Mouse (Mus musculus) large intestine, adult 2 months (tissue): ENCODE data around the gene Aip. TPM values are rescaled to one million over a fixed set of nuclear protein-coding genes. Genes with fewer than 3 reads are reported as not detected.

Experiments used
- DNase-seq: peaks from one replicate; pipeline ENCODE4 v3.0.0-alpha.2; 2012; ENCODE audit warnings: low read depth, low spot score
- WGBS: fragments of 180-500 bp; shearing (Covaris S2); methylation state at CpG from one replicate; pipeline ENCODE4 v1.1.7; 2018; 5-methylcytosine and 5-hydroxymethylcytosine counted together
- polyA plus RNA-seq: library from polyadenylated mRNA; depleted of rRNA; stranded (reverse); fragments of >200 nt; gene quantifications from 2 replicates; pipeline ENCODE4 v1.2.3, GENCODE M21; 2012

The Aip gene
- polyA plus RNA-seq, 1 experiment = 62.8 TPM

DNA sequence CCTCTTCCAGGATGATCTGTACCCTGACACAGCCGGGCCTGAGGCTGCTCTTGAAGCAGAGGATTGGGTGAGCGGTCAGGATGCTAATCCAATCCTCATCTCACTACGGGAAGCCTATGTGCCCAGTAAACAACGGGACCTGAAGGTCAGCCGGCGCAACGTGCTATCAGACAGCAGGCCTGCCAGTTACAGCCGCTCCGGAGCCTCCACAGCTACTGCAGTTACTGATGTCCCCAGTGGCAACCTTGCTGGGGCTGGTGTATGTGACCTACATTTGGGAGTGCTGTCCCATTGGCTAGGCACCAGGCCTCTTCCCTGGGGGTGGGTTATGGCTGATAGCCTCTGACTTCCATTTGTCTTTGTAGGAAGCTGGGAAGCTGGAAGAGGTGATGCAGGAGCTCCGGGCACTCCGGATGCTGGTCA, 27.6 kb upstream of the Aip start, which contains the start of gene Ptprcap:
TSS of gene Ptprcap (plus strand) at position 373 of the 423 bp plus-strand sequence.
- 75% methylated on average over 11 of the region's 11 CpGs for WGBS
- no peak for DNase-seq

DNA sequence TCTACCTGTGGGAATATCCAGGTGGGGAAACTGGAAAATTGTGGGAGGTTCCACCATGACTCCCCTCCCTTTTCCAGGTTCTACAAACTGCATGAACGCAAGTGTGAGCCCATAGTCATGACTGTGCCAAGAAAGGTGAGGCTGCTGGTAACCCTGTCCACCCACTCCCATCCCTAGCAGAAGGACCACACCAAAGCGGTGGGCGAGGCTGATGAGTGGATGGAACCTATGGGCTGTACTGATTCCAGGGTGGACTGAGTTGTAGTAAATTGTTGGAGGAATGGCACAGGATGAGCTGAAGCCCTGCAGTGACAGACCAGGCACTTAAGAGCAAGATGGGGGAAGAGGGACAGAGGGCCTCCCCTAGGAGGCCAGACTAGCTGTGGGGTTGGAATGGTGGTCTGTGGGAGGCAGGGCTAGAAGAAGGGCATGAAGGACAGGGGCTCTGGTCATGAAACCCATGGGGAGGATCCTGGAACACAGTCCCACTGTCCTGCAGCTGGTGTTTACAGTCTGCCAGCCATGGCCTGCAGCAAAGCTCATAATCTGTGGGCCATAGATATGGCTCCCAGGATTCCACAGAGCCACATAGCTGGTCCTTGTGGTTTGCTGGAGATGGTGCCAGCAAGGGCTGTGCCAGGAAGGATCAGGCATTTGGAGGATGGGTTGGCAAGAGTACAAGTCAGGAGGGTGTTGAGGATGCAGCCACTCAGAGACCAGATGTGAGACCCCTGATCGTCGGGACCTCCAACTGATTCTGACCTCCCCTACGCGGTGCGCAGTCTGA, 27.0 kb upstream of the Aip start:
- 90% methylated on average over 8 of the region's 8 CpGs for WGBS

DNA sequence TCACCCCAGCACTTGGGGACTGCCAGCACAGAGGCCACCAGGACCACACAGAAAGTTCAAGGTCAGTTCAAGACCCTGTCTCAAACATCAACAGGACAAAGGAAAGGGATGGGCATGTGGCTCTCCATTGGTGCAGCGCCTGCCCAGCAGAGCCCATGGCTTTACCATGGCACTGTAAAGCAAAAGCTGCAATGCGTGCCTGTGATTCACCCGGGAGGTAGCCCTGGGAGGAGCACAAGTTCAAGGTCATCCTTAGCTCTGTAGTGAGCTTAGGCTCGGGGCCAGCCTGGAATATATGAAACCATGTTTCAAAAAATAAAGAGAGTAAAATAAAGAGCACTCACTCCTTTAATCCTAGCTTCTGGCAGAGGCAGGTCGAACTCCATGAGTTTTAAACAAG, 26.2 kb upstream of the Aip start:
- WGBS = 79% methylated on average over 5 of the region's 5 CpGs
- DNase-seq = no peak

More for the DNA sequence above, 27.0 kb upstream of the Aip start:
- DNase-seq = no peak

DNA sequence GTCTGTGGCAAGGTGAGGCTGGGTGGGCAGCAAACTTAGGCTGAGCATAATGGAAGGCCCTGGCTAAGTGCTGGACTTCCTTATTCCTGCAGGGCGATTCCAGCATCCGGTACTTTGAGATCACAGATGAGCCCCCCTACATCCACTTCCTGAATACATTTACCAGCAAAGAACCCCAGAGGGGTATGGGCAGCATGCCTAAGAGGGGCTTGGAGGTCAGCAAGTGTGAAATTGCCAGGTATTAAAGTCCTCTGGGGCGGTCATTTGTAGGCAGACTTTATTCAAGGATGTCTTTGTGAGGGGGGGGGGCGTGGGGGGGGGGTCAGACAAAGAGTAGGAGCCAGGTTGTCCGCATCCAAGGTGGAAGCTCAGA, 25.8 kb upstream of the Aip start:
- 72% methylated on average over 5 of the region's 5 CpGs for WGBS
- DNase-seq = no peak

DNA sequence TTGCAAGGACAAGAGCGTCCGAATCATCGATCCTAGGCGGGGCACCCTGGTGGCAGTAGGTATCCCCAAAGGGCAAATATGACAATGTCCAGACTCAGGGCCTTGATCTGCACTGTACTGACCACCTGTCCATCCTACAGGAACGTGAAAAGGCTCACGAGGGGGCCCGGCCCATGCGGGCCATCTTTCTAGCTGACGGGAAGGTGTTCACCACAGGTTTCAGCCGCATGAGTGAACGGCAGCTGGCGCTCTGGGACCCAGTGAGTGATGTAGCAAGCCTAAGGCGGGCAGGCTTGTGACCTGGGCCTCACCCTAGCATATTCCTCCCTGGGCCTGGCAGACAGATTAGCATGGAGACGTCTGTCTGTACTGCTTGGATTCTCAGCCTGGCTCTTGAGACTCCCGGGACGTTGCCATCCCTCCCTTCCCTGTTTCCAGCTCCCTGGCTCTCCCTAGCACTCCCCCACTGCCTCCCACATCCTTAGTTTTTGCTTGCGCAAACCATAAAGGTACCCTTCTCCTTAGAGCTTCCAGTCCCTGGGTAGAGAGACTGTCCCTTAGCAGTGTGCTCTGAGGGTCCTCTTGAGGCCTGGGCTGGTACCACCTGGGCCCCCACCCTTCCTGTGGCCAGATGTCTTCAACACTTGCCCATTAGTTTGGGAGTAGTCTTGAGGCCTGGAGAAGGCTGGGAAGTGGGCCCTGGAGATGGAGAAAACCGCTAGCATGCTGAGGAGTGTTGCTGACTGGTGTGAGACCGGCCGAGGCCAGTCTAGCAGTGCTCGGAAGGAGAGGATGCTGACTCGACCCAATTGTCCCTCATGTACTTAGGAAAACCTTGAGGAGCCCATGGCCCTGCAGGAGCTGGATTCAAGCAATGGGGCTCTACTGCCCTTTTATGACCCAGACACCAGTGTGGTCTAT, 25.2 kb upstream of the Aip start:
- 88% methylated on average over 22 of the region's 22 CpGs for WGBS
- DNase-seq = no peak

DNA sequence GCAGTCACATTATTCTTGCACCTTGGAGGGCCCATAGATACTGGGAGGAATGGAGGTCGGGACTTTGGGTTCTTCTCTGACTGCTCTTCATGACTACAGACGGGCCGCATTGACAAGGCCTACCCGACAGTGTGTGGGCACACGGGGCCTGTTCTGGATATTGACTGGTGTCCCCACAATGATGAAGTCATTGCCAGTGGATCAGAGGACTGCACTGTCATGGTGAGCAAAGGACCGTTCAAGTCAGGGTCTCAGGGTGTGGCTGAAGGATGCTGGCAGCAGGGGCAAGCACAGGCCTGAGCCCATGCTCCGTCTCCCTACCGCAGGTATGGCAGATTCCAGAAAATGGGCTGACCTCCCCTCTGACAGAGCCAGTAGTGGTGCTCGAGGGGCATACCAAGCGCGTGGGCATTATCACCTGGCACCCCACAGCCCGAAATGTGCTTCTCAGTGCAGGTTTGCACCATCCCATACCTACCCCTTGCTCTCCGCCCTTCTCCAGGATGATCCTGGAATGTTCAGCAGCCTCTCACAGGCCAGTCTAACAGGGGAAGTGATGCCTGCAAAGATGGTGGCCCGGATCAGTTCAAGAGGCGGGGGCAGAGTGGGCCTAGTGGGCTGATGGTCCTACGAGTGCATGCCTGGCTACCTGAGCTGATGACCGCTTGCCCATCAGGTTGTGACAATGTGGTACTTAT, 24.3 kb upstream of the Aip start:
- 85% methylated on average over 17 of the region's 17 CpGs for WGBS
- DNase-seq = no peak

DNA sequence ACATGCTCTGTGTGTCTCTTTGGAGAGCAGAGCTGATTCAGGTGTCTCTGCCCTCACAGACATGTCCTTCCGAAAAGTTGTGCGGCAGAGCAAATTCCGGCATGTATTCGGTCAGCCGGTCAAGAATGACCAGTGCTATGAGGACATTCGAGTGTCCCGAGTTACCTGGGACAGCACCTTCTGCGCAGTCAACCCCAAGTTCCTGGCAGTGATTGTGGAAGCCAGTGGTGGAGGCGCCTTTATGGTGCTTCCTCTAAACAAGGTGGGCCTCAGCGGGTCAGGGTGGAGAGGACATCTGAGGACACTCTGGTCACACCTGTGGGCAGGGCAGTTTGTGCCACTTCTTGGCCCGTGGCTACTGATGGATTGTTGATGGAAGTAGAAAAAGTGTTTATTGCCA, 23.6 kb upstream of the Aip start:
- WGBS = 36% methylated on average over 11 of the region's 11 CpGs

DNA sequence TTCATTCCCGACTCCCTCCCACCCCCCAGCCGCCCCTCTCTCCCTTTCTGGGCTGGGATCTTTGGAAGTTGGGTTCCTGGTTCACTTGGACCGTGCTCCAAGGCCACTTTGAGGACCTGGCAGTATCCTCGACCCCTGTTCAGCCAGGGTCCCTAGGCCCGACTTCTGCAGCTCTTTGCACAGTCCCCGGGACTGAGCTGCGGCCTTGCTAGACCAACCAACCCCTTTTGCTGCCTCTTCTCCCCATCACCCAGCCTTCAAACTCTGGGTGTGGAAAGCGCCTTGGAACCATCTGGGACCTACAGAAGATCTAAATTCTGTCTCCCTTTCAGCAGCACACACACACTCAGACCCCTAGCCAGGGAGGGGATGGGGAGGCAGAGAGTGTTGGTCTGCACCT, 23.2 kb upstream of the Aip start:
- DNase-seq = no peak
- 0% methylated on average over 8 of the region's 8 CpGs for WGBS

More for the DNA sequence above, 23.6 kb upstream of the Aip start:
- no peak for DNase-seq

DNA sequence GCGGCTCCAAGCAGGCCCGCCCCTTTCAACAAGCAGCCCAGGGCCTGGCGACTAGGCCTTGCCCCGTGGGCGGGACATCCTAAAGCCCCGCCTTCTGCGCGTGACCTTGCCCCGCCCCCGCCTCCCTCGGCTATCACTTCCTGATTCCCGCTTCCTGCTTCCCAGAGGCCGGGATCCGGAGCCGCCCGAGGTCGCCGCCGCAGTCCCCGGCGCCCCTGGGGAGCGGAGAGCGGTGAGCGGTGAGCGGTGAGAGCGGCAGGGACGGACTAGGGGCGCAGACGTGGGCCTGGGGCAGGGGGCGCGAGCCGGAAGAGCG, 22.8 kb upstream of the Aip start, which contains the start of gene Coro1b:
TSS of gene Coro1b (plus strand) at position 129 of the 316 bp plus-strand sequence.
- WGBS = under 1% methylated on average over 33 of the region's 33 CpGs
- DNase-seq = peak; percentile 72

DNA sequence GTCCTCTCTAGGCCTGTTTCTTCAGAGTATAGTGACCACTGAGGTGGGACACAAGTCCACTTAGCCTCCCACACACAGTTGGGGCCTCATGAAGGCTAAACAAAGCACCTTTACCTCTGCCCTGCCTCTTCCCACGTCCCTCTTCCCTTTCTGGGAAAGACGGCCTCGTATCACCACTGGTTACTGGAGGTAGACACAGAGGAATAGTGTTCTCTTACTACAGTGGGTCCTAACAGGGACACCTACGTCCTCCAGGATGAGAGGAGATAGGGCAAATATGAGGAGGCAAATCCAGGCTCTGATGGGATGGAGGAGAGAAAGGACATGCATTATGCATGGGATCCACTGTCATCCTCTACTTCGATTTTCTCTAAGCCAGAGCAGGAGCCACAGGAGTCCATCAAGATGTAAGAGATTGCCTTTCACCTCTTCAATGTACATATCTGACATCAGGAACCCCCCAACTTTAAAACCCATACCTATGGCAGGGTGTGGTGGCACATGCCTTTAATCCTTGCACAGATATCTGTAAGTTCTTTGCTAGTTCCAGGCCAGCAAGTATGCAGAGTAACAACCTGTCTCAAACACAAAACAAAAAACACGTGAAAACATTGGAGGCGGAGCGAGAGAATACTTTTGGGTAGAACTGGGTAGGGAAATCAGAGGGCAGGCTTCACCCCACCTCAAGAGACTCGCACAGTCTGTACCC, 22.3 kb upstream of the Aip start:
- 44% methylated on average over 9 of the region's 9 CpGs for WGBS
- DNase-seq = no peak

DNA sequence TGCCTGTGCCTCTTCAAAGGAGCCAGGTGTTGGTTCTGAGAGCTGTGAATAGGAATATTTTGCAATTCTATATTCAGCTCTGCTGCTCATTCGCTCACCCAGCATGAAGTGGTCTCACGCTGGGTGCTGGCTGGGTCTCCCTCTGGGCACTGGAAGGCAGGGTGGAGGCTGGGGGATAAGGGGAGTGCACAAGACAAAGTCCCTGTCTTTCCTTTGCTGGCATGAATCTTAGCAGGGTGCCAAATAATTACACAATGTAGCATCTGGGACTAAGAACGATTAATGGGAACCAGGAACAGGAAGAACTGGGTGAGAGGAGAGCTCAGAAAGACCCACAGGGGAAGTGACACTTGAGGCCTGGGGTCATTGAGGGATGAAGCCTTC, 21.4 kb upstream of the Aip start:
- no peak for DNase-seq
- 71% methylated on average over 3 of the region's 3 CpGs for WGBS

DNA sequence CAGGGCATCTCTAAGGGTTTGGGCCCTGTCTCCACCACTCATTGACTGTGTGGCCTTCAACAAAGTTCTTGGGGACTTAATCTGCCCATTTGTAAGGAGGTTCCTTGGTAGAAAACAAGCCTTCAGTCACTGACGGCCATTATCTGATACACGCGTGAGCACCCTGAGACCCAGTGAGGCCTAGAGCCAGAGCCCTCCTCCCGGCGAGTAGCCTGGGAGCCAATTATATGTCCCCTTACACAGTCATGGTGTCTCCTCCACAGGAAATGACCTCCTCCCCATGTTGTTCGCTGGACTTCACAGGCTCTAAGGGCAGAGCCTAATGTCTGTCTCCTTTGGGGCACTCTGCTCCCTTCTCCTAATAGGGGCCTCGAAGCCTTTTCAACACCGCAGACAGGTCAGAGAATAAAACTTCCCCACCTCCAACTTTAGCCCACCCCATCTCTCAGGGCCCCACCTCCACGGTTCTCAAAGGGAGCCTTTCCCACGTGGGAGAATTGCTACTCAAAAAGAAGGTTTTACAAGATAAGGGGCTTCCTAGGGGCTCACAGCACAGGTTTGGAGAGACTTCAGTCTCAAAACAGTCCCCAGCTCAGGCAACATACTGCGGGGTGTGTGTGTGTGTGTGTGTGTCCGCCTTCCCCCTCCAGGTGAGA, 20.8 kb upstream of the Aip start:
- DNase-seq = no peak
- WGBS = 81% methylated on average over 12 of the region's 12 CpGs

DNA sequence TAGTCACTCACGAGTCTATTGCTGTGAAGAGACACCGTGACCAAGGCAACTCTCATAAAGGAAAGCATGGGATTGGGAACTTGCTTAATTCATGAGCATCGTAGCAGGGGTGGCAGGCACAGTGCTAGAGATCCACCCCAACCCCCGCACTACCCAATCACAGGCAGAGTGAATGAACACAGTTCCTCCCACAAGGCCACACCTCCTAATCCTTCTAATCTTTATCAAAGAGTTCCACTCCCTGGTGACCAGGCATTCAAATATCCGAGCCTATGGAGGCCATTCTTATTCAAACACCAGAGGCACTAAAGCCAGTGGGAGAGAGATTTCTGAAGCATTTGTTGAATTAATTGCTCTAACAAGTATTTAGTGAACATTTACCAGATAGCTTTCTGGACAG, 20.3 kb upstream of the Aip start:
- WGBS = 94% methylated on average over 5 of the region's 5 CpGs
- DNase-seq = no peak

DNA sequence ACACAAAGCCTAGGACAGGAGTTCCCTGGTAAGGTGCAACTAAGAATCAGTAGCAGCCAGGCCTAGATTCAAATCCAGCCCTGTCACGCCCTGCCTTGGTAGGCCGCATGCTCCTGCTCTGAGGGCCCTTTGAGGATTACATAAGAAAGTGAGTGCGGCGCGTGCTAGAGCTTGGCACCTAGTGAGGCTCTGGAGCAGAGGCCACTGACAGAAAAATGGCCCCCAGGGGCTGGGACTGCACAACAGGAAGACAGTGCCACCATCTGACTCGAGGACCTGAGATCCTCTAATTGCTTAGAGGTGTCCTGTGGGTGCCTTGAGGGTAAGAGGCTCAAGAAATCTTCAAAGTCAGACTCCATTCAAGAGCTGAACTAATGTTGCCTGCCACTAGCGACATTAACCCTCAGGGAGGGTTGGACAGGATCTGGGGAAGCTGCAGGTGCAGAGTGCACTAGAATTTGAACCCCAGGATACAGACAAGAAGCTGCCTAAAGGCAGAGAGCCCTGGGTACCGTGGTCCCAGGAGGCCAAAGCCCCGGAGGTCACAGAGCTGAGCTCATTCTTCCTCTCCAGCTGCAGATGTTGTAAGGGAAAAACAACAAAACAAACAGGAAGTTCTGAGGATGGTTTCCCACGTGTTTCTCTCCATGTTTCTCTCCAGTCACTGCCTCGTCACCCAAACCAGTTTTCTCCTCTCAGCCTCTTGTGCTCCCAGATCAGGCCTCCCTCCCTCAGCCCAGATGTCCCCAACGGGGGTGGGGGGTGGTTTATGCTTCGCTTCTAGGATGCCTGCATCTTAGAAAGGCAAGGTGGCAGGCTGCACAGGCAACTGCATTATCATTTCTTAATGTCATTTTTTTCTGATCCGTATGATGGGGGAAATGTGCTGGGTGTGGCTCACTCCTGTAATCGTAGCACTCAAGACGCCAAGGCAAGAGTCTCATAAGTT, 19.2 kb upstream of the Aip start:
- DNase-seq = no peak
- WGBS = 71% methylated on average over 16 of the region's 16 CpGs

DNA sequence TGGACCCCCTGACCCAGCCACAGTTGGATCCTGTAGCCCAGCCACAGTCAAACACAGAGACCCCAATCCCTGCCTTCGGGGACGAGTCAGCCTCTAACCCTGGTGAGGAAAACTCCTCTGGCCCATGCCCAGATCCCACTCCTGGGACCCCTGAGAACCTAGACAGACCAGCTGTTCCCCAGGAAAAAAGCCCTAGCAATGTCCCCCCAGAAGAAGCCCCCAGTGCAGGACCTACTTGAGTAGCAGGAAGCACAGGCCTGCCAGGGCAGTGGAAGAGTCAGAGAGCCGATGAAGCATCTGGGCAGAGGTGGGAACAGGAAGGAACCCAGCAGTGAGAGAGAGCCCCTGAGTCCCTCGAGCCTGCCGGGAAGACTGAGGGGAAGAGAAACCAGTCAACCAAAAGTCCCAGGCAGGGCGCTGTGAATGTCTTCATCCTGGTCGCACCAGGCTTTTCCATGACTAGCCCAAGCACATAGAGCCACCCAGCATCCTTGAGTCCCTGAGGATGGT, 18.2 kb upstream of the Aip start, which contains the start of gene Cabp4:
TSS of gene Cabp4 (minus strand) at position 275 of the 510 bp plus-strand sequence.
- 73% methylated on average over 7 of the region's 7 CpGs for WGBS
- no peak for DNase-seq

DNA sequence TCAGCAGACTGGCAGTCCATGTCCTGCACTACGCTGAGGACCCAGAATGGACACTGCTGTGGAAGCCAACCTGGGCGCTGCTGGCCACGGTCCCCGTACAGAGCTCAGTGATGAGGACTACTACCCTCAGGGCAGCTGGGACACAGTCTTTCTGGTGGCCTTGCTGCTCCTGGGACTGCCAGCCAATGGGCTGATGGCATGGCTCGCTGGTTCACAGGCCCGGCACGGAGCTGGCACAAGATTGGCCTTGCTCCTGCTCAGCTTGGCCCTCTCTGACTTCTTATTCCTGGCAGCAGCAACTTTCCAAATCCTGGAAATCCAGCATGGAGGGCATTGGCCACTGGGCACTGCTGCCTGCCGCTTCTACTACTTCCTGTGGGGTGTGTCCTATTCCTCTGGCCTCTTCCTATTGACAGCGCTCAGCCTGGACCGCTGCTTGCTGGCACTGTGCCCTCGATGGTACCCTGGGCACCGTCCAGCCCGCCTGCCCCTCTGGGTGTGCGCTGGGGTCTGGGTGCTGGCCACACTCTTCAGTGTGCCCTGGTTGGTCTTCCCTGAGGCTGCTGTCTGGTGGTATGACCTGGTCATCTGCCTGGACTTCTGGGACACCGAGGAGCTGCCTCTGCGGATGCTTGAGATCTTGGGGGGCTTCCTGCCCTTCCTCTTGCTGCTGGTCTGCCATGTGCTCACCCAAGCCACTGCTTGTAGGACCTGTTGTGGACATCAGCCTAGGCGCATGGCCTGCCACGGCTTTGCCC, 16.9 kb upstream of the Aip start:
- WGBS = 85% methylated on average over 18 of the region's 18 CpGs
- no peak for DNase-seq

DNA sequence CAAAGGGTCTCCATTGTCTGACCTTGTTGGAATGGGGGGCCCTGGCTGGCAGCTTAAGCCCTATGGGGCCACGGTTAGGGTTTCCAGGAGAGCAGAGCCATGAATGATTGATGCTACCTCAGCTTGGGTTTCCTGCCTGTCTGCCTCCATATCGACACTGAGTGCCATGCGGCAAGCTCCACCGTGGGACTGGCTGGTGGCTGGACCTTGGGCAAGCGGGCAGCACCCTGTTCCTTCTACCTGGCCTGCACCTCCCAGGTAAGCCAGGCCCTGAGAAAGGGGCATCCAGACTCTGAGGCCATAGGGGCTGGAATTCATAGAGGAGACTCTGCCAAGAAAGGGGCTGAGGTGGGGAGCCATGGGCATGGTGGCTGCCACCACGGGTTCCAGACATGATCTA, 14.5 kb upstream of the Aip start:
- WGBS = 84% methylated on average over 6 of the region's 6 CpGs
- no peak for DNase-seq
